Mouse (Mus musculus) WW6 (cell line): ENCODE data around the gene Ramp2.
A peak's percentile ranks its signal among the peaks of the same experiment; 100 is the strongest.

Source experiments
- DNase-seq: peaks from one replicate; pipeline ENCODE4 v3.0.0-alpha.2; 2013; ENCODE audit warnings: low read depth, low spot score

Ramp2 gene

DNA sequence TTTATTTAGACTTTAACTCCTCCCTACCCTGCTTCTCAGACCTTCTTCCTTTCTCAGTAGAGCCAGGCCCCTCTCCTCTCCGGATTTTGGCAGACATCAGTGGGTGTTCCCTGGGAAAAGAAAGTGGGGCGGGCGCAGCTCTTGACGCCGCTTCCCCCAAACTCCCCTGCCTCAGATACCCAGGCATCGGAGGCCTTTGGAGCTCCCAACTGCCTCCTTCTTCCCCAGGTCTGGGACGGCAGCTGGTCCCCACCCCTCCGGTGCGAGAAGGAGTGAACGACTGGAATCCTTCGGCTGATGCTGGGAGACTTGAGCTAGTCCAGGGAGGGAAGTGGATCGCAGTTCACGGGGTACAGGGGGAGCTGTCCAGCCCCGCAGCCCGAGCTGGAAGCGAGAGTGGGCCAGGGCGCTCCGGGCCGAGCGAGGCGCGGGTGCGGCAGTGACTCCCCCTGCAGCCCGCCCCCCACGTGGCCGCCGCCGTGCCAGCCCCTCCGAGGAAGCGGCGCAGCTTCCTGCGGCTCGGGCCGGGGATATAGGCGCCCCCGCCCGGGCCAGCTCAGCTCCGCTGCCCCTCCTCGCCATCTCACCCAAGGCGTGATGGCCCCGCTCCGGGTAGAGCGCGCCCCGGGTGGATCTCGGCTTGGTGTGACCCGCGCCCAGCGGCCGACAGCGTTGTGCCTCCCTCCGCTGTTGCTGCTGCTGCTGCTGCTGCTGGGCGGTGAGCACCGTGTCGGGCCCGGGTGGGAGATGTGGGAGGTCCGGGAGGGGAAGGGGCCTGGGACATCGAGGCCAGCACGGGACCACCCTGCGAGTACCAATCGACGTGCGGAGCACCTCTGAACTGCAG lies at the start of gene Ramp2:
TSS of gene Ramp2 (plus strand) at position 174 of the 847 bp plus-strand sequence.
- no peak for DNase-seq

DNA sequence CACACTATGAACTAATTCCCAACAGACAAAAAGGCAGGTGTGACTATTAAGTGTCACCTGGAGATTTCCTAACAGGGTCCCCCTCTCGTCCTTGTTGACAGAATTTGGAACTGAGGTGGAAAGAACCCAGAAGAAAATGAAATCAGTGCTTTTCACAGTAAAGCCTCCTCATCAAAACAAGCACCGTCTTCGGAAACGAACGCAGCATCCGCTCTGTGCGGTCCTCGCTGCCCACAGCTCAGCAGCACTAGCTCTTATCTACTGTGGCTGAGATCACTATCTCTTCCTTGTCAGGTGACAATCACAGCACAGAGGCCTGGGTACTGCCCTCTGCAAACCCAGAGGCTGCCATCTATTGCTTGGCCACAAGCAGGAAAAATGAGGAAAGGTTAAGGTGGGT lies 49.7 kb upstream of the Ramp2 start:
- DNase-seq = no peak

DNA sequence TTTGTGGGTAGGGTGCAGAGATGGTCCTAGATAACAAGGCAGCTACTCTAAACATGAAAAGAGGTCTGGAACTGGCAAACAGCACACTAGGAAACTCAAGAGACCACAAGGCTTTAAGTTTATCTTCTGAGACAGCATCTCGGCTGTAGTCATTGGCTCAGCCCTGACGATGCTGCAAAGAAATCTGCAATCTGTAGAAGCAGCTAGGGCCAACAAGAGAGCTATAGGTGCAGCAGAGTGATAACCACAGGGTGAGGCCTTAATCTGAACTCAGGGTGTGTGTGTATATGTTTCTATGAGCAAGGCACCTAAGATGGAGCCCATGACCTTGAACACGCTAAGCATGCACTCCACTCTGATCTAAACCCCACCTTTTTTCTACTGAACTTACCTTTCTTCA lies 46.3 kb upstream of the Ramp2 start:
- no peak for DNase-seq

DNA sequence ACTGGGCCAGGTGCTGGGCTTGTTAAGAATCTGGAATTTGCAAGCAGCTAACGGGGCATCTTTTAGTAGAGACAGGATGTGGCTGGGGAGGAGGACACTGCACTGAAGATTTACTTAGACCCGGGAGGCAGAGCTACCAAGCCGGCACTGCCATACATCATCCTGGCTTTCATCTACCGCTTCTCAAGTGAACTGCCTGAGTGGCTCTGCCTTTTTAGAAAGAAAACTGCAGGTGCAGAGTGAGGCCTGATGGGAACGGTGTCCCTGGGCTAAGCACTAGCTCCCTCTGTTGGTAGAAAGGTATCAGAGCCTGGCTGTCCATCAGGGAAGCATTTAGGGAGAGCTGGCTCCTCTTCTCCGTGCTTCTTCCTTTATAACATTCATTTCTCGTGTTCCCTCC lies 44.8 kb upstream of the Ramp2 start:
- DNase-seq = no peak

DNA sequence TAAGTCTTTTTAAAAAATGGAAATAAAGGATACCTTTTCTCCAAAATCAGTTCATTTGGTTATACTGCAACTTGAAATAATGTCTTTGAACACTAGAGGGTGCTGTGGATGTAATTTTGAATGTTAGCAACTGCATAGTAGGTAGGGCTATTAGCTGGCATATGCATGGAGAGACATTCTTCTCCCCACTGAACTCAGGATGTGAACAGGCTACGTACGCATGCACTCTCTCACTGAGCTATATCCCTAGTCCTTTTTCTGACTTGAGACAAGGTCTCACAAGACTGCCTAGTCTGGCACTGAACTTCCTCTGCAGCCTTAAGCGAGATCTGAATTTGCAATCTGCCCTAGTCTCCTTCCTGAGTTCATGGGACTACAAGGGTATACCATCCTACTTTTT lies 33.9 kb upstream of the Ramp2 start:
- no peak for DNase-seq

DNA sequence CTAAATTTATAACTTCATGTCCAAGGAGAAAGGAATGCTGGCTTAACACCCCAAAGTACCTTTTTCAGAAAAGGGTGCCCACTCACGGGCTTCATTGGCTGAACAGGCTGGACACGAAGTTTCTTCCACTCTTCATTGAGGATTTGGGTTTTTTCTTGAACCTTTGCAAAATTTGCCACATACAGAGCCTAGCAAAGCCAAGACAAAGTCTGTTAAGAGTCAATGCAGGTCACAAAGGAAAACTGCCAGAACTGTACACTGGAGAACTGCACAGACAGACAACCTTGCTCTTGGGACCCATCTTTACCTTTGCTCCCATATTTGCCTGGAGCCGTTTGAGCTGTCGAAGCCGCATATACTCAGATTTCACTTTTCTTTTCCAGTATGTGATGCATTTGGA lies 28.9 kb upstream of the Ramp2 start:
- DNase-seq = no peak

DNA sequence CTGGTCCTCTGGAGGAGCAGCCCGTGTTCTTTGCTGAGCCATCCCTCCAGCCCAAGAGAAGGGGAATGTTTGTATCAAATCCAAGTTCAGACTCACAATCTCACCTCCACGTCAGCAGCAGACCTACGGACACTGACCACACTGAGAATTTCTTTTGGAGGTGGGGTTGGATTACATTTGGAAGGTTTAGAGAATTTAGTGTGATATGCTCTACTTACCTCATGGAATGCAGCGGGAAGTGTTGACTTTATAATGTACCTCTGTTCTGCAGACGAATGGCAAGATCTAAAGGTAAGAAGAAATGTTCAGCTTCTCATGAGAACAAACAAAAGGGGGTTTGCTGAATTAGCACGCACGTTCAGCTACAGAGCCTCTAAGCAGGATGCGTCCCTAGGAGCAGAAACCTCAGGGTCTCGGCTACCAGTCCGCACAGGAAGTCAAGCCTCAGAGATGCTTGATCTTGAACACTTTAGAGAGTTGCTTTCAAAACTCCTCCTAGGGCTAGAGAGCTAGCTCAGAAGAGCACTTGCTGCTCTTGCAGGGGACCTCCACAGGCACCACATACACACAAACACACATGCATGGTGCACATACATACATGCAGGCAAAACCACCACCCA lies 27.3 kb upstream of the Ramp2 start:
- DNase-seq = no peak

DNA sequence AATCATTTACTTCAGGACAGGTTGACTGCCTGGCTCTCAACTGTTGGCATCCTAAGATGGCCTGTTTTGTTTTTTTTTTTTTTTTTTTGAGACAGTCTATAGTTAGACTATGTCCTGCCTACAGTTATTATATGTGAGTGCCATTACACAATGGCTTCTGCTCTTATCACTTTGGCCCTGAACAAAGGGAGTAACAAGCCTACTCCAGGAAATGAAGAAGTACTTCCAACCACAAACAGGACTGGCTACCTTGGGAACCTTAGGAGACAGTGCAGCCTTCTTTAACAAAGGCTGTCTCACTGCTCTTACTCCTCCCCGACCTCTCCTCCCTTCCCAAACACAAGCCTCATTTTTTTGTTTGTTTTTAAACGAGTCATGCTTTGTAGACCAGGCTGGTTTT lies 25.0 kb upstream of the Ramp2 start:
- DNase-seq = no peak

DNA sequence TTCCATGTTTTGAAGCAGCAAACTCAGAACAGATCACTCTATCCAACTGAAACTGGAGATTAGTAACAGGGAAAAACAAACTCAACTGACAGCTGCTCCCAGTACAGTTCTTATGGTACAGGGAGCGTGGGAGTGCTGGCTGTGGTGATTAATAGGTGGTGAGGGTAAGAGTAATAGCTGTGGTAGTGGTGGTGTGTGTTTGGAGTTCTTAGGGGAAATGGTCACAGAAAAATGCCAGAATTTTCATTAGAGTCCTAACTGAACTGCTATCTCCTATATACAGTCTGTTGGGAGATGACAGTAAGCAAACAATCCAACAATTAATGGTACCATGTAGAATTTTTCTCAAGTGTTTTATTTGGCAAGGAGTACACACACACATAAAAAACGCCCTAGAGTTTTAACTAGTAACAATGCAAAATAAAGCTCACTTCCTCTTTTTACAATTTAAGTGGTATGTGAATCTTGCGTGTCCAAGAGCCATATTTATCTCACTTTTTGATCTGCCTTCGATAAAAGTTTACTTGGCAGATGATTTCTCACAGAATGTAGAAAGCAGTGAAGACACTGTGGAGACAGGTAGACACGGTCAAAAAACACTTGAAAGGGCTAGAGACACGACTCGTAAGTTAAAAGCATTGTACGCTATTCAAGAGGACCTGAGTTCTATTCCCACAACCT lies 24.4 kb upstream of the Ramp2 start:
- DNase-seq = no peak

DNA sequence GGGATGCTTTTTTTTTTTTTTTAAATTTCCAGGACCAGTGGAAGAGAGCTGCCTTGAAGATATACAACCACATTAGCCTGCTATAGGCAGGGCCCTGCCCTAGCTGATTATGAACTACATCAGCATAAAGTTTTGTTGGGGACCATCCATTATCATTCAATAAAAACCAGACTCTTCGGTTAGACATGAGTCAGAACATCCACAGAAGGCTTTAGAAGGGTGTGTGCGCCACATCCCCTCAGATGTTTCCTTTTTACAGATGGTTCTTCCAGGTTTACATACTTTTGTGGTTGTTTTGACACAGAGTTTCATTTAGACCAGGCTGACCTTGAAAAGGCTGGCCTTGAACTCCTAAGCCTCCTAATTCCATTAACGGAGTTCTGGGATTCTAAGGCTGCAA lies 21.5 kb upstream of the Ramp2 start:
- DNase-seq = no peak

DNA sequence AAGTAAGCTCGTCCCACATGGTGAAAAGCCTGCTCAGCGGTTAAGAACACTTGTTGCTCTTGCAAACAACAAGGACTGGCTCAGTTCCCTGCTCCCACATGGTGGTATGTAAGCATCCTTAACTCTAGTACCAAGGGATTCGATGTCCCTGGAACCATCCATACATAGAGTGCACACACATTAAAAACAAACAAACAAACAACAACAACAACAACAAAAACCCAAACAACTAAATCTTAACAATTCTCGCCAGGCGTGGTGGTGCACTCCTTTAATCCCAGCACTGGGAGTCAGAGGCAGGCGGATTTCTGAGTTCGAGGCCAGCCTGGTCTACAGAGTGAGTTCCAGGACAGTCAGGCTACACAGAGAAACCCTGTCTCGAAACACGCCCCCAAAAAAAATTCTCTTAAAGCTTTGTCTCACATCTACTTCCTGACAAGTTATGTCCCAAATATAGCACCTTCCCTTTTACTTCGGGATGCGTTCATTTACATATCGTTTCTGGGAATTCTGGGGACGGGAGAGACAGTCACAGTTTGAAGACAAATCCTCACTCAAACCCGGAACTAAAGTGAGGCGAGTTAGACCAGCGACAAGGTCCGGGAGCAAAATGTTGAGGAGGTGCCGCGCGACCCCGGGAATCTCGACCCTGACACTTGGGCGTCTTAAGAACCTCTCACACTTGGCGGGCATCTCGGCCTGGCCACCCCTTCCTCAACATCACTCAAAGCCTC lies 20.3 kb upstream of the Ramp2 start:
- no peak for DNase-seq

DNA sequence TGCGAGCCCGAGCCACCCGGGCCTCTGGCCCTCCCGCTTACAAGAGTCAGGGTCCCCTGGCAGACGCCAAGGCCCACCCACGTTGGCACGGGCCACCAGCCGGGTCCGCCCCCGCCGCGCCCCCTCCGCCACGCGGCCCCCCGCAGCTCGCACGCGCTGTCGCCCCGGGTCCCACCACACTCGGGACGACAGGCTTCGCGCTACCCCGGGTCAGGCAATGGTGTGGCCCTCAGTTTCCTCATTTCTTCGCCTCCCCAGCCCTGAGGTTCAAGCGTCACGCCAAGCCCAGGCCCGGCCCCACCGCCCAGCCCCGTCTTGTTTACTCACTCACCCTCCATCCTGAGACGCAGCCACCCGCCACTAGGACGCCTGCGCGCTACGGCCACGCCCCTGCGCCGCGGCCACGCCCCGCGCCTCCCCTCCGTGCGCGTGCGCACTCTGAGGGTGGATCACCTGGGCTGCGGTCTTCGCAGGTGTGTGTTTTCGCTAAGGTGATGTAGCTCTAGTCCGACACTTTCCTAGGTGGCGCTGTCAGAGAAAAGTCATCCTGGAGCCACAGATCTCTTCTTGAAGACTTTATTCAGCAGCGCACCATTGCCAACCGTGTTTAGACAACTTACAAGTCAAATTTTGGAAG lies 19.6 kb upstream of the Ramp2 start, which contains the start of gene Ezh1:
TSS of gene Ezh1 (minus strand) at position 399 of the 637 bp plus-strand sequence.
- peak; percentile 94 for DNase-seq

DNA sequence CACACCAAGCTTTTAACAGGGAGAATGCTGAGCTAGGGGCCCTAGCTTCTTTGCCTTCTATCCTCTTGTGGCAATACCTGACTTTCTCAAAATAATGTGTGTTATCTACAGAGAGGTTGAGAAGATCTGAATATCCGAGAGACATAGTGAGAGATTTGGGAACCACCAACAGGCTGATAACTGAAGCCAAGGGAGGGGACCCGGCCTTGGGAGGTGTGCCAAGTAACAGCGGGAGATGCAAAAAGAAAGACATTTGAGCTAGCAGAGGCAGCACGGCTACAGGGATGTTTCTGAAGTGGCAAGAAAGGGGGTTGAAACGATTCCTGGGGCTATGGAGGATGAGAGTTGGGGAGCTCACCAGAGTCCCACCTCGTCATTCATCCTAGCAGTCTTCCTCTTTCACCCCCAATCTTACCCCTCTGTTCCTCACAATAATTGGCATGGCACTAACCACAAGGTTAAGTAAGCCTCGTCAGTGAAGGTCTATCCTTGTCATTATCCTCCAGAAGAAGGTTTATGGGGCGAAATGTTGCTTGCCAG lies 16.4 kb upstream of the Ramp2 start:
- DNase-seq = no peak

DNA sequence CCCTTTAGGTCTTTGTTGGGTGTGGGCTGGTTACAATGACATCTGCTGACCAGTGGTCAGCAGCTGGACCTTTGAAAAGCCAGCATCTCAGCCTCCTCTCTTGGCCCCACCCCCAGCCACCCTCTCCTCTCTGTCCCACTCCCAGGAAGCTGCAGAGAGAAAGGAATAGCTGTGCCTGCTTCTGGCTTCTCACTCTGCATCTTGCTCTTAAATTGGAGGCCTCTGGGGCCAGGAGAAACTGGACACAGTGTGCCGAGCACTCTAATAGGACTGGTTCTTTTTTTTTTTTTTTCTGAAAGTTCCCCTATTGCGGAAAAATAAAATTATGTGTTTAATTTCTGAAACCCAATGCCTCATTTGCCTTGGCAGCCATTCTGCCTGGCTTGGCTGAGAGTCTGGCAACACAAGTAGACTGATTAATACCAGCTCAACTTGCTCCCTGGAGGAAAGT lies 15.7 kb upstream of the Ramp2 start:
- no peak for DNase-seq

DNA sequence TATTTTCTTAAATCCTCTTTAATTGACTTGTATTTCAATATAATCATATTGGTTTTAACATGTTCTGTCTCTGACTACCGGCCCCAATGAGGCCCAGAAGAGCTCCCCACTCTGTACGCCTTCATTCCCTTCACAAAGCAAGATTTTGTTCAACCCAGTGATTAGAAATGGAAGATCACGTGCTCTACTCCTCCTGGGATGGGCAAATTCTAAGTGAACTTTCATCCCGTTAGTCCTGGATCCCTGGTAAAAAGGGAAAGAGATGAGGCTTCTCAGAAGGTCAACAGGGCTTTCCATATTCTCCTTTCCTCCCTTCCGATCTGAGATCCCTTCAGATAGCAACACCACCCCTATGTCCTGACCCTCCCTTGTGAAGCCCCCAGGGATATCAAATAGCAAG lies 15.3 kb upstream of the Ramp2 start:
- no peak for DNase-seq

DNA sequence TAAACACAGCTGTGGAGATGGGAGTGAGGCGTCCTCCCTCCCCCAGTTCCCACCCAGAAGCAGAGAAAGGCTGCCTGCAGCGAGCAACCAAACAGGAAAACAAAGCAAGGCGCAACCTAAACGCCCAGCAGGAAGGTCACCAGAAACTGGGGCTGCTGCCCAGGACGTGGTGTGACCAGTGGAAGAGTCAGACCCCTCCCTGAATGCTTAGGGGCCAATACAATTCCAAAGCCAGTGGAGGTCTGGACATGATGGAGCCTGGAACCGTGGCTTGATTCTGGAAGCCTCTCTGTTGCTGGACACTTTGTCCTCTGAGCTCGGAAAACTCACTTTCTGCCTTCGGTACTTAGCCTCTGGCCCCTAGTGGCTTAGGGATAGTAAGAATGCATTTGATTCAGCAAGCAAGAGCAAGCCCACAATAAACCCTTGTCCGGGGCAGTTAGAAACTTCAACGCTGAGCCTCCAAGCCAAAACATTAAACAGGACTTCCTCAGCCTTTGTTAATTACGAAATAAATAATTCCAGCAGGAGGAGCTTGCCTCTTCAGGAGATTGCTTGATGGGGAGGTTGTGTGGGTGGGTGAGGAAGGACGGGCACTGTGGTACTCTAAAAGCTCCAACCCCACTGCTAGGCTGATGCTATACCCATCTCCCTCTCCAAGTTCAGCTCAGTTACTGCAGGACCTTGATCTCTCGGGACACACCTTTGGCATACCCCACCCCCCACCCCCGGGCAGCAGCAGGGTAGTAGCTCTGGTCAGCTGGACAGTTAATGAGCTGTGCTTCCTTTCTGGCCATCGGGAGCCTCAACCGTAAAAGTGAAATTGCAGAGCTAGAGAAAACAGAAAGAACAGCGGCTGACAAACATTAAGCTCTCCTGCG lies 14.6 kb upstream of the Ramp2 start:
- no peak for DNase-seq

DNA sequence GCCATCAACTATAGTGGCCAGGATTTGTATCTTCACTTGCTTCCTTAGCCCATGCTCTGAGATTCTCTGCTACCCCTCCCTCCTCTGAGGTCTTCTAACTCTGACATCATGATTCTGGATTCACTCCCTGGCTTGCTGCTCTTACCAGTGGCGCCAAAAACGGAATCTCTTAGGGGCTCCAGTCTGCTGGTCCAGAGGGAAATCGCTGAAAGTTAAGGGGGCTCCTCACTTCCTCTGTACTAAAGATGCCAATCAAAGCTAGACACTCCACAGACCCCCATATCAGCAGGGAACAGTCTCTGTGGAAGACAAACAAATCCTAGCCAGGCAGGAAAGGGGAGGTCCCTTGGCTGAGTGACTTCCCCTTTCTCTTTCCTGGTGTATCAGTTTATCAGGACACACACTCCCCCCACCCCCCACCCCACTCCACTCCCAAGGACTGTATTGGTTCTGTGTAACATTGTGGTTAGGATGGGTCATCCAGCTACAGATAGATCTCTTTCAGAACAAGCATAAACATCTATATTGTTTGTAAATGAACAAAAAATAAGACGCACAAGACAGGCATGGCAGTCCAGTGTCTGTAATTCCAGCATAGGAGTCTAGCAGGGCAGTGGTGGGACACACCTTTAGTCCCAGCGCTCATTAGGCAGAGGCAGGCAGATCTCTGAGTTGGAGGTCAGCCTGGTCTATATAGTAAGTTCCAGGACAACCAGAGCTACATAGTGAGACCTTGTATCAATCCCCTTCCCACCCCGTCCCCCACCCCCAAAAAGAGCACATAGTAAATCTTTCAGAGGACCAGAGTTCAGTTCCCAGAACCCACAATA lies 13.6 kb upstream of the Ramp2 start:
- no peak for DNase-seq

DNA sequence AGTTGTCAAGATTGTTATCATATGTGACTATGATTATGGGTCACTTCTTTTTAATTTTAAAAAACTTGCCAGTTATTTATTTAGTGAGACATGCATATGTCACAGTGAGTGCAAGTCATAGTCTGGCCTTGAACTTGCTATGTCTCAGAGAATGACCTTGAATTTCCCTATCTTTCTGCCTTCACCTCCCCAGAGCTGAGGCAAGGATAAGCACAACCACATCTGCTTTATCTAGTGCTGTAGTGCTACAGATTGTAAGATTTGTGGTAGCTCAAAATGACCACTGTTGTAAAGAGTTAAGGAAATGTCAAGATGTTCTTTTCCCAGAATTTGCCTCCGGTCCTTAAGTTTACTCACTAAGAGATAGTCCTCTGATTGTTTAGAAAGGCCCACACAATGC lies 12.6 kb upstream of the Ramp2 start:
- no peak for DNase-seq

DNA sequence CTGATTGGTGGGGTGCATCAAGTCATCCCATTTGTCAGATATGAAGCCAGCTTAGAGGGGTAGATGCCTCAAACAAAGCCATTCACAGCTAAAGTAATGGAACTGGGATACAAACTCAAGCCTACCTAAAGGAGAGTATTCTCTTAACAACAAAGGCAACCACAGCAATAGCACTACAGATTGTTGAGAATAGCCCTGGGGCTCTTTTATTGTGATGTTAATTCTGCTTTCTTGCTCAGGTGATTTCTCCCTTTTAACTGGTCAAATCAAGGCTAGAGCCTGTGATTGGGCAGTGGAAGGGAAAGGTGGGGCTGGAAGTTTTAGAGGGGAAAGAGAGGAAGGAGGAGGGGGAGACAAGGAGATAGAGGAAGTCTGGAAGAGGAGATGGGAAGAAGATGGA lies 11.7 kb upstream of the Ramp2 start:
- DNase-seq = peak; percentile 78
